Mouse (Mus musculus) heart, adult 2 months (tissue): ENCODE data around the gene Gkap1. TPM values are rescaled to one million over a fixed set of nuclear protein-coding genes. Genes with fewer than 3 reads are reported as not detected.
A peak's percentile ranks its signal among the peaks of the same experiment; 100 is the strongest.

Experiments used
- DNase-seq, 2 experiments: peaks; one replicate each; pipeline ENCODE4 v3.0.0; 2021
- H3K27ac ChIP-seq: fragments of 200-600 bp; 2 replicates; pipeline ENCODE4 v1.8.1; 2022
- H3K27me3 ChIP-seq: fragments of 200-500 bp; 2 replicates; pipeline ENCODE4 v1.6.1; 2012; ENCODE audit warnings: mild to moderate bottlenecking, low read length, inconsistent platforms, mixed read lengths; ENCODE audit not compliant: control insufficient read depth, insufficient read depth
- H3K36me3 ChIP-seq: fragments of 200-500 bp; 2 replicates; pipeline ENCODE4 v1.6.1; 2012; ENCODE audit warnings: low read length, inconsistent platforms; ENCODE audit not compliant: control insufficient read depth, insufficient read depth
- H3K4me1 ChIP-seq: fragments of 200-500 bp; 2 replicates; pipeline ENCODE4 v1.6.1; 2011; ENCODE audit warnings: low read length; ENCODE audit not compliant: control insufficient read depth, insufficient read depth
- H3K4me3 ChIP-seq: fragments of 200-600 bp; 2 replicates; pipeline ENCODE4 v1.8.1; 2022
- H3K79me2 ChIP-seq: fragments of 200-500 bp; replicated peaks from 2 replicates; pipeline ENCODE4 v1.6.1; 2012; ENCODE audit warnings: mild to moderate bottlenecking, inconsistent platforms, low read length, moderate library complexity, mixed read lengths; ENCODE audit not compliant: control insufficient read depth, insufficient read depth
- H3K9ac ChIP-seq: fragments of 200-500 bp; 2 replicates; pipeline ENCODE4 v1.6.1; 2012; ENCODE audit warnings: low read depth, mild to moderate bottlenecking, control low read depth, inconsistent platforms, low read length, mixed read lengths
- CTCF ChIP-seq: fragments of 200-600 bp; IDR thresholded peaks from 2 replicates; pipeline ENCODE4 v1.8.1; 2022; ENCODE audit warnings: antibody characterized with exemption, mild to moderate bottlenecking, moderate library complexity
- EP300 ChIP-seq: fragments of 200-500 bp; IDR thresholded peaks from 2 replicates; pipeline ENCODE4 v1.6.1; 2011; ENCODE audit warnings: low read depth, low read length, control low read depth; ENCODE audit not compliant: insufficient read depth
- POLR2A ChIP-seq: fragments of 200-500 bp; IDR thresholded peaks from 2 replicates; pipeline ENCODE4 v1.6.1; 2011; ENCODE audit warnings: mild to moderate bottlenecking, low read depth, low read length, control low read depth; ENCODE audit not compliant: insufficient read depth
- WGBS: fragments of 180-500 bp; shearing (Covaris S2); methylation state at CpG from one replicate; pipeline ENCODE4 v1.1.7; 2018; 5-methylcytosine and 5-hydroxymethylcytosine counted together
- intact Hi-C: fragments of 180-260 bp; cut with DNase I; formaldehyde crosslinking; loops from one replicate; pipeline ENCODE4 v1.15.1; 2025
- polyA plus RNA-seq: library from polyadenylated mRNA; depleted of rRNA; stranded (reverse); fragments of >200 nt; gene quantifications from 2 replicates; pipeline ENCODE4 v1.2.3, GENCODE M21; 2012
- total RNA-seq, 2 experiments: library from RNA; stranded (reverse); gene quantifications; 2 replicates each; pipeline ENCODE4 v1.2.3; 2021

Gene Gkap1
- total and polyA plus RNA-seq, 3 experiments, result 4.7 to 28.3 (median 21.8) TPM

- WGBS, result 80% methylated on average over 3 of the region's 3 CpGs
- no peak overlapping the region for H3K4me3 ChIP-seq
- H3K27ac ChIP-seq, result no peak overlapping the region
- peaks cover 7% of the 10 kb centered on the region for H3K79me2 ChIP-seq
- peak in 1 of 2 experiments; percentile 16 for DNase-seq
- intact Hi-C loops, result no loop called here
- H3K36me3 ChIP-seq, result no peaks in the 10 kb centered on the region
- H3K9ac ChIP-seq, result no peak overlapping the region
- no peak for TF ChIP-seq CTCF
- TF ChIP-seq POLR2A, result no peak
- TF ChIP-seq EP300, result no peak
- no peaks in the 10 kb centered on the region for H3K4me1 ChIP-seq
- no peaks in the 10 kb centered on the region for H3K27me3 ChIP-seq
These were observed 78.3 kb downstream of the Gkap1 start for GRCm38 (mm10) chr13:58197211-58197610.

GRCm38 (mm10) chr13:58194908-58195307 is 80.6 kb downstream of the Gkap1 start:
- WGBS, result 86% methylated on average over 3 of the region's 3 CpGs
- no peak overlapping the region for H3K27ac ChIP-seq

GRCm38 (mm10) chr13:58193221-58193620 is 82.3 kb downstream of the Gkap1 start:
- Histone ChIP-seq H3K4me3 (no peak overlapping the region), H3K36me3 (no peaks in the 10 kb centered on the region; the same call in 1 of the 2 replicates), H3K9ac (no peak overlapping the region), H3K27ac (no peak overlapping the region), H3K4me1 (no peaks in the 10 kb centered on the region), H3K79me2 (peaks cover 4% of the 10 kb centered on the region), H3K27me3 (no peaks in the 10 kb centered on the region)
- WGBS, result 94% methylated on average over 3 of the region's 3 CpGs
- DNase-seq, result no peak
- TF ChIP-seq POLR2A (no peak), CTCF (no peak), EP300 (no peak)
- intact Hi-C loops, result no loop called here

More at GRCm38 (mm10) chr13:58194908-58195307, 80.6 kb downstream of the Gkap1 start:
- Histone ChIP-seq H3K36me3 (no peaks in the 10 kb centered on the region; the same call in 1 of the 2 replicates), H3K27me3 (no peaks in the 10 kb centered on the region), H3K9ac (no peak overlapping the region), H3K4me1 (no peaks in the 10 kb centered on the region), H3K4me3 (no peak overlapping the region), H3K79me2 (peaks cover 4% of the 10 kb centered on the region)
- intact Hi-C loops, result no loop called here
- no peak for DNase-seq
- no peak for TF ChIP-seq CTCF
- no peak for TF ChIP-seq POLR2A
- TF ChIP-seq EP300, result no peak

- 87% methylated on average over 6 of the region's 6 CpGs for WGBS
- Histone ChIP-seq H3K79me2 (peaks cover 2% of the 10 kb centered on the region; the same call in 1 of the 2 replicates), H3K4me3 (no peak overlapping the region), H3K27ac (no peak overlapping the region), H3K36me3 (no peaks in the 10 kb centered on the region; the same call in 1 of the 2 replicates), H3K9ac (no peak overlapping the region), H3K27me3 (no peaks in the 10 kb centered on the region), H3K4me1 (no peaks in the 10 kb centered on the region)
- intact Hi-C loops, result no loop called here
- no peak for DNase-seq
- no peak for TF ChIP-seq POLR2A
- no peak for TF ChIP-seq EP300
- no peak for TF ChIP-seq CTCF
These were observed 83.4 kb downstream of the Gkap1 start for GRCm38 (mm10) chr13:58192146-58192545.

- H3K9ac ChIP-seq, result no peak overlapping the region
- no peak for DNase-seq
- peaks cover 2% of the 10 kb centered on the region; the same call in 1 of the 2 replicates for H3K79me2 ChIP-seq
- intact Hi-C loops, result no loop called here
- H3K27ac ChIP-seq, result no peak overlapping the region
- H3K4me3 ChIP-seq, result no peak overlapping the region
- no peaks in the 10 kb centered on the region for H3K27me3 ChIP-seq
- no peaks in the 10 kb centered on the region; the same call in 1 of the 2 replicates for H3K36me3 ChIP-seq
- H3K4me1 ChIP-seq, result no peaks in the 10 kb centered on the region
- TF ChIP-seq CTCF (no peak), EP300 (no peak), POLR2A (no peak)
- WGBS, result 97% methylated on average over 14 of the region's 14 CpGs
These were observed 84.0 kb downstream of the Gkap1 start for GRCm38 (mm10) chr13:58191516-58191915.

- Histone ChIP-seq H3K4me3 (no peak overlapping the region), H3K27me3 (no peaks in the 10 kb centered on the region), H3K79me2 (no peaks in the 10 kb centered on the region; the same call in 1 of the 2 replicates), H3K27ac (no peak overlapping the region), H3K9ac (no peak overlapping the region), H3K4me1 (no peaks in the 10 kb centered on the region), H3K36me3 (no peaks in the 10 kb centered on the region; the same call in 1 of the 2 replicates)
- intact Hi-C loops, result loop anchor here (2.0 kb wide), 1 partner anchor 31 kb away; no protein-coding TSS in a partner anchor
- no peak for TF ChIP-seq CTCF
- TF ChIP-seq POLR2A, result no peak
- no peak for TF ChIP-seq EP300
- no peak for DNase-seq
- WGBS, result 80% methylated on average over 5 of the region's 5 CpGs
These were observed 86.0 kb downstream of the Gkap1 start for GRCm38 (mm10) chr13:58189473-58189872.
